Comparison of ENCODE assay signal across 26 mouse cellular contexts in the genomic region with DNA sequence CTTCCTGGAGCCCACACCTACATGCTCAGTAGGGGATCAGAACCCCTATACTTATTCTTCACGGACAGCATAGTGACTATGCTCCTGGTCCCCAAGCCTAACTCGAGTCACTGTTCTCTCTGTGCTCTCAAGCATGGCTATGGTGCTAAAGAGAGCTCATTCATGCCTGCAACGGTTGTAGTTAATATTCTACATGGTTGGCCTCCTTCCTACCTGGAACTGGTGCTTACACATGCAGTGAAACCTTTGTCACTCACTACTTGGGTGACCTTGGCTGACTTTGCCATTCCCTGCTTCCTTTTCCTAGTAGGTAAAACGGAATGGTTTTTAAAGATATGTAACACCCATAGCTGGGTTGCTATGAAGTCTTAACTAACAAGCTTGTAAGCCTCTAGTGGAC.
A peak's percentile ranks its signal among the peaks of the same experiment; 100 is the strongest.
DNase-seq lines count a peak whose midpoint lies in the region; ATAC-seq and TF ChIP-seq lines count a peak whose summit lies in the region.
"Had no signal": no experiment of that assay in that cellular context is flagged by ENCODE, and none has a peak within 500 bp of the region (broad histone marks: within the 10 kb centered on the region; RNA-seq: fewer than 3 reads in every experiment).

No protein-coding gene starts in this region.

- no peak overlapping the region for H3K4me3 ChIP-seq in stomach, embryonic 16.5 days (replicated peaks; ENCODE audit: low read length)
- no peak overlapping the region for H3K4me3 ChIP-seq in stomach, postnatal 0 days (ENCODE audit: low read depth, low read length)
- H3K4me3 ChIP-seq in hindbrain, postnatal 0 days (ENCODE audit: low read length), result no peak overlapping the region
- H3K4me3 ChIP-seq in midbrain, embryonic 15.5 days, result no peak overlapping the region
- H3K4me3 ChIP-seq: embryonic facial prominence, embryonic 15.5 days; forebrain, embryonic 15.5 days; heart, embryonic 13.5 days; hindbrain, embryonic 12.5 days; layer of hippocampus, adult 2 months; neural tube, embryonic 13.5 days had no signal

- 0 out of 2 replicates have a peak, but pooled peaks have one; percentile 21 for ATAC-seq in stomach, embryonic 16.5 days (ENCODE audit: insufficient read depth, low FRiP score)
- ATAC-seq in stomach, postnatal 0 days (ENCODE audit: low FRiP score, low TSS enrichment), result no peak
- no peak for ATAC-seq in hindbrain, postnatal 0 days
- no peak for ATAC-seq in midbrain, embryonic 15.5 days (replicated peaks)
- ATAC-seq: forebrain, embryonic 15.5 days; Patski had no signal

- no peaks in the 10 kb centered on the region for H3K27me3 ChIP-seq in stomach, embryonic 16.5 days (ENCODE audit: control insufficient read depth, insufficient read depth, low read length)
- no peaks in the 10 kb centered on the region for H3K27me3 ChIP-seq in stomach, postnatal 0 days (ENCODE audit: control insufficient read depth, insufficient read depth, low read length)
- H3K27me3 ChIP-seq in hindbrain, postnatal 0 days (ENCODE audit: insufficient read depth, low read length), result no peaks in the 10 kb centered on the region
- no peaks in the 10 kb centered on the region for H3K27me3 ChIP-seq in midbrain, embryonic 15.5 days (replicated peaks)
- H3K27me3 ChIP-seq: CH12.LX; embryonic facial prominence, embryonic 15.5 days; forebrain, embryonic 15.5 days; hindbrain, embryonic 12.5 days; neural tube, embryonic 13.5 days; Patski had no signal

- peaks cover 5% of the 10 kb centered on the region for H3K4me1 ChIP-seq in stomach, embryonic 16.5 days (ENCODE audit: control insufficient read depth, insufficient read depth, low read length)
- no peaks in the 10 kb centered on the region for H3K4me1 ChIP-seq in stomach, postnatal 0 days (replicated peaks; ENCODE audit: control insufficient read depth, insufficient read depth)
- no peaks in the 10 kb centered on the region; the same call in 1 of the 2 replicates for H3K4me1 ChIP-seq in hindbrain, postnatal 0 days (ENCODE audit: insufficient read depth, low read length)
- no peaks in the 10 kb centered on the region for H3K4me1 ChIP-seq in midbrain, embryonic 15.5 days
- H3K4me1 ChIP-seq: forebrain, embryonic 15.5 days; neural tube, embryonic 13.5 days had no signal

- no peak for DNase-seq in stomach, postnatal 0 days (ENCODE audit: low spot score)
- peak; percentile 89 to 96 for DNase-seq in kidney, adult 8-10 months
- DNase-seq in kidney, postnatal 10 days, result peak; percentile 73
- DNase-seq in yolk sac, embryonic 10.5 days (ENCODE audit: low spot score), result peak; percentile 50
- no peak for DNase-seq in hindbrain, postnatal 0 days (ENCODE audit: low spot score)
- DNase-seq in left cerebral cortex, adult 11 months (ENCODE audit: low spot score), result no peak
- DNase-seq: adrenal gland, postnatal 36 days; B cell, adult 2 months; cerebellum, adult 11 months; cerebellum, adult 9-11 months; lung, postnatal 4 days; midbrain, embryonic 14.5 days; retina, postnatal 1 day; right cerebral cortex, postnatal 25 days had no signal

- H3K27ac ChIP-seq in stomach, embryonic 16.5 days (ENCODE audit: low read length), result no peak overlapping the region
- H3K27ac ChIP-seq in stomach, postnatal 0 days (replicated peaks), result no peak overlapping the region
- no peak overlapping the region for H3K27ac ChIP-seq in hindbrain, postnatal 0 days
- no peak overlapping the region for H3K27ac ChIP-seq in midbrain, embryonic 15.5 days
- H3K27ac ChIP-seq: embryonic facial prominence, embryonic 15.5 days; forebrain, embryonic 15.5 days; heart, embryonic 13.5 days; hindbrain, embryonic 12.5 days; layer of hippocampus, adult 2 months; liver, embryonic 14.5 days; neural tube, embryonic 13.5 days had no signal

- H3K9me3 ChIP-seq in stomach, embryonic 16.5 days (replicated peaks; ENCODE audit: control insufficient read depth, low read length), result no peaks in the 10 kb centered on the region
- no peaks in the 10 kb centered on the region for H3K9me3 ChIP-seq in stomach, postnatal 0 days (ENCODE audit: control insufficient read depth, low read length)
- no peaks in the 10 kb centered on the region for H3K9me3 ChIP-seq in hindbrain, postnatal 0 days (ENCODE audit: low read length)
- H3K9me3 ChIP-seq in midbrain, embryonic 15.5 days, result no peaks in the 10 kb centered on the region
- H3K9me3 ChIP-seq: embryonic facial prominence, embryonic 15.5 days; forebrain, embryonic 15.5 days; G1E; heart, embryonic 13.5 days; hindbrain, embryonic 12.5 days; neural tube, embryonic 13.5 days had no signal

- TF ChIP-seq CTCF in stomach, postnatal 0 days (IDR thresholded peaks at IDR 0.05; ENCODE audit: low read depth), result no peak
- TF ChIP-seq CTCF in hindbrain, postnatal 0 days (IDR thresholded peaks at IDR 0.05; ENCODE audit: low read depth), result no peak

- no peaks in the 10 kb centered on the region for H3K36me3 ChIP-seq in stomach, embryonic 16.5 days (ENCODE audit: control insufficient read depth, insufficient read depth, low read length)
- no peaks in the 10 kb centered on the region for H3K36me3 ChIP-seq in stomach, postnatal 0 days (ENCODE audit: control insufficient read depth, insufficient read depth, low read length)
- H3K36me3 ChIP-seq in hindbrain, postnatal 0 days (ENCODE audit: insufficient read depth, low read length), result no peaks in the 10 kb centered on the region
- no peaks in the 10 kb centered on the region for H3K36me3 ChIP-seq in midbrain, embryonic 15.5 days (replicated peaks)
- H3K36me3 ChIP-seq: embryonic facial prominence, embryonic 15.5 days; forebrain, embryonic 15.5 days; G1E; heart, embryonic 13.5 days; hindbrain, embryonic 12.5 days; neural tube, embryonic 13.5 days had no signal

- no peak overlapping the region for H3K9ac ChIP-seq in stomach, embryonic 16.5 days (ENCODE audit: low read length)
- no peak overlapping the region for H3K9ac ChIP-seq in stomach, postnatal 0 days (ENCODE audit: low read length)
- no peak overlapping the region for H3K9ac ChIP-seq in hindbrain, postnatal 0 days (replicated peaks; ENCODE audit: low read length)
- H3K9ac ChIP-seq in midbrain, embryonic 15.5 days, result no peak overlapping the region
- H3K9ac ChIP-seq: embryonic facial prominence, embryonic 15.5 days; forebrain, embryonic 15.5 days; heart, embryonic 13.5 days; hindbrain, embryonic 12.5 days; liver, embryonic 14.5 days; neural tube, embryonic 13.5 days had no signal

- no peak for TF ChIP-seq EP300 in stomach, postnatal 0 days (optimal IDR thresholded peaks at IDR 0.05)

- no peak overlapping the region for H3K4me2 ChIP-seq in stomach, embryonic 16.5 days (ENCODE audit: low read depth, low read length)
- H3K4me2 ChIP-seq in stomach, postnatal 0 days (replicated peaks; ENCODE audit: low read depth), result no peak overlapping the region
- no peak overlapping the region for H3K4me2 ChIP-seq in hindbrain, postnatal 0 days (ENCODE audit: low read depth, low read length)
- H3K4me2 ChIP-seq in midbrain, embryonic 15.5 days, result no peak overlapping the region
- H3K4me2 ChIP-seq: embryonic facial prominence, embryonic 15.5 days; forebrain, embryonic 15.5 days; heart, embryonic 13.5 days; hindbrain, embryonic 12.5 days; neural tube, embryonic 13.5 days had no signal

- 68% methylated on average over 4 of the region's 4 CpGs for WGBS in stomach, embryonic 16.5 days
- 70% methylated on average over 4 of the region's 4 CpGs for WGBS in stomach, postnatal 0 days
- WGBS in hindbrain, postnatal 0 days, result 74% methylated on average over 4 of the region's 4 CpGs
- WGBS in midbrain, embryonic 15.5 days, result 71% methylated on average over 4 of the region's 4 CpGs

Comparison
In these comparisons a context has a peak if more than half of its experiments do, and no peak if none do; other contexts are left out.
1. DNase-seq: peak in kidney, adult 8-10 months (2 of 2), kidney, postnatal 10 days (single experiment) and yolk sac, embryonic 10.5 days (single experiment); none in stomach, postnatal 0 days (single experiment), hindbrain, postnatal 0 days (single experiment) and left cerebral cortex, adult 11 months (single experiment).